Comparison of ENCODE assay signal across 29 mouse cellular contexts in genomic region chr6:5360402-5360801, GRCm38 (mm10). TPM values are rescaled to one million over a fixed set of nuclear protein-coding genes. Genes with fewer than 3 reads are reported as not detected.
DNase-seq lines count a peak whose midpoint lies in the region; ATAC-seq lines count a peak whose summit lies in the region.
"Had no signal": no experiment of that assay in that cellular context is flagged by ENCODE, and none has a peak within 500 bp of the region (broad histone marks: within the 10 kb centered on the region; RNA-seq: fewer than 3 reads in every experiment).

No protein-coding gene starts in this region.

- H3K36me3 ChIP-seq in liver, embryonic 11.5 days (ENCODE audit: control insufficient read depth, insufficient read depth, low read length) = no peaks in the 10 kb centered on the region
- no peaks in the 10 kb centered on the region for H3K36me3 ChIP-seq in liver, embryonic 15.5 days (replicated peaks)
- H3K36me3 ChIP-seq: embryonic facial prominence, embryonic 10.5 days; embryonic facial prominence, embryonic 15.5 days; forebrain, embryonic 15.5 days; heart, embryonic 12.5 days; hindbrain, embryonic 10.5 days; hindbrain, embryonic 15.5 days; limb, embryonic 12.5 days had no signal

- H3K9me3 ChIP-seq in liver, embryonic 11.5 days (ENCODE audit: control insufficient read depth, low read length) = no peaks in the 10 kb centered on the region
- H3K9me3 ChIP-seq in liver, embryonic 15.5 days (replicated peaks) = no peaks in the 10 kb centered on the region
- H3K9me3 ChIP-seq: embryonic facial prominence, embryonic 10.5 days; embryonic facial prominence, embryonic 15.5 days; forebrain, embryonic 15.5 days; heart, embryonic 12.5 days; hindbrain, embryonic 10.5 days; hindbrain, embryonic 15.5 days; limb, embryonic 12.5 days had no signal

- no peaks in the 10 kb centered on the region for H3K4me1 ChIP-seq in liver, embryonic 11.5 days (replicated peaks; ENCODE audit: control insufficient read depth, insufficient read depth, low read length)
- peaks cover 8% of the 10 kb centered on the region; the same call in 1 of the 2 replicates for H3K4me1 ChIP-seq in liver, embryonic 15.5 days (replicated peaks)
- H3K4me1 ChIP-seq: embryonic facial prominence, embryonic 15.5 days; forebrain, embryonic 15.5 days; heart, embryonic 12.5 days; hindbrain, embryonic 15.5 days; limb, embryonic 12.5 days had no signal

- H3K4me2 ChIP-seq in liver, embryonic 11.5 days = no peak overlapping the region
- no peak overlapping the region for H3K4me2 ChIP-seq in liver, embryonic 15.5 days
- H3K4me2 ChIP-seq: embryonic facial prominence, embryonic 15.5 days; forebrain, embryonic 15.5 days; heart, embryonic 12.5 days; hindbrain, embryonic 15.5 days; limb, embryonic 12.5 days had no signal

- no peak overlapping the region for H3K27ac ChIP-seq in liver, embryonic 11.5 days (ENCODE audit: low read depth, low read length)
- no peak overlapping the region for H3K27ac ChIP-seq in liver, embryonic 15.5 days (replicated peaks)
- H3K27ac ChIP-seq: embryonic facial prominence, embryonic 10.5 days; embryonic facial prominence, embryonic 15.5 days; forebrain, embryonic 15.5 days; gastrocnemius, adult 2 months; heart, adult 2 months; hindbrain, embryonic 10.5 days; hindbrain, embryonic 15.5 days; limb, embryonic 12.5 days had no signal

- peak; percentile 90 for ATAC-seq in liver, embryonic 11.5 days (replicated peaks; ENCODE audit: low FRiP score)
- ATAC-seq in erythroblast, adult 5-6 weeks (replicated peaks; ENCODE audit: low FRiP score, poor library complexity, severe bottlenecking) = peak; percentile 52; the same call in 1 of the 2 replicates
- peak; percentile 60 for ATAC-seq in liver, embryonic 15.5 days (ENCODE audit: insufficient read depth)
- ATAC-seq: forebrain, embryonic 15.5 days; inflammation-experienced regulatory T-cells, adult 6 months; lung, postnatal 0 days had no signal

- WGBS in liver, embryonic 11.5 days = 71% methylated on average over 5 of the region's 5 CpGs
- WGBS in liver, embryonic 15.5 days (ENCODE audit: insufficient replicate concordance) = 40% methylated on average over 5 of the region's 5 CpGs

- no peak for DNase-seq in liver, embryonic 11.5 days (ENCODE audit: low spot score)
- DNase-seq in liver = no peak
- no peak for DNase-seq in cerebellum, adult 11 months
- no peak for DNase-seq in kidney, postnatal 25 days
- DNase-seq in frontal cortex, adult 2 months (ENCODE audit: extremely low spot score in 1 of 2, low spot score in 1 of 2) = no peak
- DNase-seq in right cerebral cortex, postnatal 36 days (ENCODE audit: low spot score in 2 of 2) = no peak
- DNase-seq: adrenal gland, postnatal 25 days; cerebellum, adult 9-10 months; cerebellum, postnatal 36 days; gastrocnemius, adult 2 months; gastrocnemius, postnatal 36 days; heart, adult 2 months; kidney, adult 2 months; layer of hippocampus, adult 9-11 months; lung, adult 18-20 months; lung, postnatal 4 days; midbrain, embryonic 14.5 days had no signal

- H3K9ac ChIP-seq in liver, embryonic 11.5 days (ENCODE audit: low read depth, low read length) = no peak overlapping the region
- no peak overlapping the region for H3K9ac ChIP-seq in liver, embryonic 15.5 days
- H3K9ac ChIP-seq: embryonic facial prominence, embryonic 15.5 days; forebrain, embryonic 15.5 days; heart, embryonic 12.5 days; hindbrain, embryonic 15.5 days; limb, embryonic 12.5 days had no signal

- no peaks in the 10 kb centered on the region for H3K27me3 ChIP-seq in liver, embryonic 11.5 days (replicated peaks; ENCODE audit: control insufficient read depth, insufficient read depth, low read length)
- no peaks in the 10 kb centered on the region for H3K27me3 ChIP-seq in liver, embryonic 15.5 days
- H3K27me3 ChIP-seq: embryonic facial prominence, embryonic 15.5 days; forebrain, embryonic 15.5 days; heart, embryonic 12.5 days; hindbrain, embryonic 15.5 days; limb, embryonic 12.5 days had no signal

- no peak overlapping the region for H3K4me3 ChIP-seq in liver, embryonic 11.5 days (ENCODE audit: low read depth, low read length)
- H3K4me3 ChIP-seq in liver, embryonic 15.5 days (replicated peaks) = no peak overlapping the region
- H3K4me3 ChIP-seq: embryonic facial prominence, embryonic 10.5 days; embryonic facial prominence, embryonic 15.5 days; forebrain, embryonic 15.5 days; gastrocnemius, adult 2 months; heart, adult 2 months; heart, embryonic 12.5 days; hindbrain, embryonic 10.5 days; hindbrain, embryonic 15.5 days; limb, embryonic 12.5 days had no signal

RNA-seq across cellular contexts. Expression of gene Asb4, which starts 22.8 kb away (rescaled TPM):
- 100 and 109 TPM in 2 replicates for polyA plus RNA-seq in liver, embryonic 11.5 days (2014; fragmentation: Nextera tagmentation; extraction: Ambion mirVana)
- not detected in 2 replicates for total RNA-seq in erythroblast, adult 5-6 weeks (2015; ENCODE audit: low replicate concordance)
- total RNA-seq in erythroblast, adult 5-6 weeks (2017; ENCODE audit: low replicate concordance) = not detected in 2 replicates
- 4.5 and 4.7 TPM in 2 replicates for polyA plus RNA-seq in liver, embryonic 15.5 days (2015; fragmentation: Nextera tagmentation; extraction: Ambion mirVana)
- polyA plus RNA-seq in frontal cortex, adult 2 months (2012; rRNA removed) = 0.29 and 0.40 TPM in 2 replicates
- total RNA-seq: monocyte, adult 5-6 weeks had no signal

Comparison
In these comparisons a context has a peak if more than half of its experiments do, and no peak if none do; other contexts are left out.
1. RNA of gene Asb4, which starts 22.8 kb away (polyA plus RNA-seq): 100 to 109 TPM in liver, embryonic 11.5 days; 4.5 to 4.7 TPM in liver, embryonic 15.5 days and 0.29 to 0.40 TPM in frontal cortex, adult 2 months; every median in the first group is over 10 times any median in the second.
2. Peak in every context shown above with its lines, with median percentiles within 50 percentile points of each other: ATAC-seq.